Mouse (Mus musculus): ENCODE measurements at regions not wholly inside any gene's neighbourhood (a gene's known extent, or its start where the extent isn't known, plus 50 kb on each side); places are given as distances from the start of the nearest gene placed in this dataset.

GRCm38 (mm10) chr3:148542217-148542616 lies 448.1 kb downstream of the Adgrl2 start:
- H3K36me3 ChIP-seq (replicated peaks; ENCODE audit: low read length) = no peaks in the 10 kb centered on the region
- no peak for TF ChIP-seq FLI1 (IDR thresholded peaks at IDR 0.05; ENCODE audit: low read length)
- TF ChIP-seq GATA1 (IDR thresholded peaks at IDR 0.05; ENCODE audit: borderline replicate concordance, low read length) = no peak
- H3K27me3 ChIP-seq (replicated peaks) = no peaks in the 10 kb centered on the region
- H3K4me3 ChIP-seq (replicated peaks) = no peak overlapping the region
- H3K4me1 ChIP-seq = no peaks in the 10 kb centered on the region
- 0 out of 2 replicates have a peak, but pooled peaks cover 2% of the 10 kb centered on the region for H3K9me3 ChIP-seq

GRCm38 (mm10) chr3:148537669-148538271 lies 452.6 kb downstream of the Adgrl2 start:
- H3K9me3 ChIP-seq = no peaks in the 10 kb centered on the region
- no peaks in the 10 kb centered on the region for H3K36me3 ChIP-seq (replicated peaks; ENCODE audit: low read length)
- no peak overlapping the region for H3K4me3 ChIP-seq (replicated peaks)
- no peaks in the 10 kb centered on the region for H3K27me3 ChIP-seq (replicated peaks)
- TF ChIP-seq GATA1 (IDR thresholded peaks at IDR 0.05; ENCODE audit: borderline replicate concordance, low read length) (no peak), FLI1 (IDR thresholded peaks at IDR 0.05; ENCODE audit: low read length) (no peak)
- no peaks in the 10 kb centered on the region for H3K4me1 ChIP-seq

GRCm38 (mm10) chr3:148529893-148530292 lies 460.5 kb downstream of the Adgrl2 start:
- no peaks in the 10 kb centered on the region for H3K36me3 ChIP-seq (replicated peaks; ENCODE audit: low read length)
- H3K4me3 ChIP-seq (replicated peaks) = no peak overlapping the region
- no peaks in the 10 kb centered on the region for H3K27me3 ChIP-seq (replicated peaks)
- no peaks in the 10 kb centered on the region for H3K4me1 ChIP-seq
- no peaks in the 10 kb centered on the region for H3K9me3 ChIP-seq
- TF ChIP-seq GATA1 (IDR thresholded peaks at IDR 0.05; ENCODE audit: borderline replicate concordance, low read length) (no peak), FLI1 (IDR thresholded peaks at IDR 0.05; ENCODE audit: low read length) (no peak)

- H3K4me1 ChIP-seq = peaks cover 4% of the 10 kb centered on the region; the same call in 1 of the 2 replicates
- no peaks in the 10 kb centered on the region for H3K9me3 ChIP-seq
- peak overlapping the region; percentile 72 for H3K4me3 ChIP-seq (replicated peaks)
- TF ChIP-seq GATA1 (IDR thresholded peaks at IDR 0.05; ENCODE audit: borderline replicate concordance, low read length) (no peak), FLI1 (IDR thresholded peaks at IDR 0.05; ENCODE audit: low read length) (no peak)
- H3K36me3 ChIP-seq (replicated peaks; ENCODE audit: low read length) = no peaks in the 10 kb centered on the region
- H3K27me3 ChIP-seq (replicated peaks) = no peaks in the 10 kb centered on the region
Measured at GRCm38 (mm10) chr3:148510381-148510780, 480.0 kb downstream of the Adgrl2 start.

GRCm38 (mm10) chr3:148504928-148505327 lies 485.4 kb downstream of the Adgrl2 start:
- Histone ChIP-seq H3K36me3 (replicated peaks; ENCODE audit: low read length) (no peaks in the 10 kb centered on the region), H3K9me3 (peaks cover 9% of the 10 kb centered on the region; the same call in 1 of the 2 replicates), H3K27me3 (replicated peaks) (no peaks in the 10 kb centered on the region), H3K4me3 (replicated peaks) (no peak overlapping the region), H3K4me1 (no peaks in the 10 kb centered on the region)
- TF ChIP-seq FLI1 (IDR thresholded peaks at IDR 0.05; ENCODE audit: low read length) (no peak), GATA1 (IDR thresholded peaks at IDR 0.05; ENCODE audit: borderline replicate concordance, low read length) (no peak)

GRCm38 (mm10) chr3:148503432-148503831 lies 486.9 kb downstream of the Adgrl2 start:
- no peak overlapping the region for H3K4me3 ChIP-seq (replicated peaks)
- TF ChIP-seq GATA1 (IDR thresholded peaks at IDR 0.05; ENCODE audit: borderline replicate concordance, low read length) (no peak), FLI1 (IDR thresholded peaks at IDR 0.05; ENCODE audit: low read length) (no peak)
- H3K4me1 ChIP-seq = no peaks in the 10 kb centered on the region
- peaks cover 11% of the 10 kb centered on the region; the same call in 1 of the 2 replicates for H3K9me3 ChIP-seq
- H3K36me3 ChIP-seq (replicated peaks; ENCODE audit: low read length) = no peaks in the 10 kb centered on the region
- H3K27me3 ChIP-seq (replicated peaks) = no peaks in the 10 kb centered on the region

- TF ChIP-seq FLI1 (IDR thresholded peaks at IDR 0.05; ENCODE audit: low read length) (no peak), GATA1 (IDR thresholded peaks at IDR 0.05; ENCODE audit: borderline replicate concordance, low read length) (no peak)
Measured at GRCm38 (mm10) chr3:148501801-148502200, 488.6 kb downstream of the Adgrl2 start.

GRCm38 (mm10) chr3:148496672-148497071 lies 493.7 kb downstream of the Adgrl2 start:
- TF ChIP-seq FLI1 (IDR thresholded peaks at IDR 0.05; ENCODE audit: low read length) (no peak), GATA1 (IDR thresholded peaks at IDR 0.05; ENCODE audit: borderline replicate concordance, low read length) (no peak)

More at GRCm38 (mm10) chr3:148501801-148502200, 488.6 kb downstream of the Adgrl2 start:
- Histone ChIP-seq H3K36me3 (replicated peaks; ENCODE audit: low read length) (no peaks in the 10 kb centered on the region), H3K9me3 (peaks cover 11% of the 10 kb centered on the region; the same call in 1 of the 2 replicates), H3K4me1 (no peaks in the 10 kb centered on the region), H3K27me3 (replicated peaks) (no peaks in the 10 kb centered on the region), H3K4me3 (replicated peaks) (no peak overlapping the region)

GRCm38 (mm10) chr3:148491287-148491686 lies 499.1 kb downstream of the Adgrl2 start:
- Histone ChIP-seq H3K4me1 (peaks cover 7% of the 10 kb centered on the region), H3K36me3 (replicated peaks; ENCODE audit: low read length) (no peaks in the 10 kb centered on the region), H3K27me3 (replicated peaks) (no peaks in the 10 kb centered on the region), H3K9me3 (no peaks in the 10 kb centered on the region), H3K4me3 (replicated peaks) (no peak overlapping the region)
- no peak for TF ChIP-seq GATA1 (IDR thresholded peaks at IDR 0.05; ENCODE audit: borderline replicate concordance, low read length)
- no peak for TF ChIP-seq FLI1 (IDR thresholded peaks at IDR 0.05; ENCODE audit: low read length)

More at GRCm38 (mm10) chr3:148496672-148497071, 493.7 kb downstream of the Adgrl2 start:
- H3K4me3 ChIP-seq (replicated peaks) = no peak overlapping the region
- H3K9me3 ChIP-seq = peaks cover 4% of the 10 kb centered on the region; the same call in 1 of the 2 replicates
- H3K36me3 ChIP-seq (replicated peaks; ENCODE audit: low read length) = no peaks in the 10 kb centered on the region
- H3K27me3 ChIP-seq (replicated peaks) = no peaks in the 10 kb centered on the region
- H3K4me1 ChIP-seq = no peaks in the 10 kb centered on the region

GRCm38 (mm10) chr3:148489201-148489600 lies 501.2 kb downstream of the Adgrl2 start:
- no peaks in the 10 kb centered on the region for H3K9me3 ChIP-seq
- H3K36me3 ChIP-seq (replicated peaks; ENCODE audit: low read length) = no peaks in the 10 kb centered on the region
- peaks cover 7% of the 10 kb centered on the region for H3K4me1 ChIP-seq
- no peak overlapping the region for H3K4me3 ChIP-seq (replicated peaks)
- no peaks in the 10 kb centered on the region for H3K27me3 ChIP-seq (replicated peaks)
- TF ChIP-seq FLI1 (IDR thresholded peaks at IDR 0.05; ENCODE audit: low read length) (no peak), GATA1 (IDR thresholded peaks at IDR 0.05; ENCODE audit: borderline replicate concordance, low read length) (no peak)

Data from megakaryocyte, embryonic 14.5 days (primary cell).